Mouse (Mus musculus) E14TG2a.4 (cell line): Measurements from ENCODE around the gene Defb29.

Experiments
- CTCF ChIP-seq: conservative IDR thresholded peaks from 2 replicates; pipeline ENCODE4 v1.5.1; 2014; ENCODE audit warnings: low read length
- POU5F1 ChIP-seq: IDR thresholded peaks from 2 replicates; pipeline ENCODE4 v1.6.1; 2014; ENCODE audit warnings: low read length, borderline replicate concordance

GRCm38 (mm10) chr2:152517981-152518380, 21.9 kb downstream of the Defb29 start, which contains the start of gene Defb28:
- no peak for TF ChIP-seq CTCF
- TF ChIP-seq POU5F1, result no peak
